Mouse (Mus musculus) kidney, postnatal 36 days (tissue): ENCODE data around the gene Tspan33.
"Not testable (repeated sequence)": the region's sequence is repeated elsewhere in the genome, so short reads cannot be mapped to it uniquely, and the experiment has no call there.

Experiments used
- DNase-seq, 2 experiments: peaks; one replicate each; pipeline ENCODE4 v3.0.0; 2021 to 2022; ENCODE audit warnings: mixed read lengths in 2 of 2

The Tspan33 gene

GRCm38 (mm10) chr6:29693953-29694352, at the start of gene Tspan33:
TSS of gene Tspan33 (plus strand) at chr6:29694222.
- peak; percentile 97 to 98 for DNase-seq

GRCm38 (mm10) chr6:29649494-29650169, 44.4 kb upstream of the Tspan33 start:
- DNase-seq: peak; percentile 91 to 95

DNA sequence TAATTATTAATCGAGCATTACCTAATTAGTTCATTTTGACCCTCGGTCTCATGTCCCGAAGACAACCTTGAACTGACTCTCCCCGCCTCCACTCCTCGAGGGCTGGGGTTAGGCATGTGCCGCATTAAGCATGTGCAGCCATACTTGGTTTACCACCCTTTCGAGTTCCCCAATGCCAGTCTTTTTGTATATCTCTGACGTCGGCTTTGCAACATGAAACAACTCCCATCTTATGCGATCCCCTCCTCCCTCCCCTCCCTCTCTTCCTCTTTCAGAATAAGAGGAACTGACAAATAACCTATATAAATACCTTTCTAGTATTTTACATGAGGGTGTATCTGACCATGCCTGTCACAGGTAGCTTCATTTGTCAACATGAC, 43.9 kb upstream of the Tspan33 start:
- DNase-seq: no peak

- DNase-seq: no peak
Measured at GRCm38 (mm10) chr6:29653271-29653670, 40.8 kb upstream of the Tspan33 start.

GRCm38 (mm10) chr6:29658626-29659475, 35.2 kb upstream of the Tspan33 start:
- DNase-seq: peak; percentile 36 to 84

GRCm38 (mm10) chr6:29659964-29660363, 34.1 kb upstream of the Tspan33 start:
- peak in 1 of 2 experiments; percentile 26 for DNase-seq

- peak; percentile 79 to 92 for DNase-seq
Measured at GRCm38 (mm10) chr6:29660662-29661307, 33.2 kb upstream of the Tspan33 start.

DNA sequence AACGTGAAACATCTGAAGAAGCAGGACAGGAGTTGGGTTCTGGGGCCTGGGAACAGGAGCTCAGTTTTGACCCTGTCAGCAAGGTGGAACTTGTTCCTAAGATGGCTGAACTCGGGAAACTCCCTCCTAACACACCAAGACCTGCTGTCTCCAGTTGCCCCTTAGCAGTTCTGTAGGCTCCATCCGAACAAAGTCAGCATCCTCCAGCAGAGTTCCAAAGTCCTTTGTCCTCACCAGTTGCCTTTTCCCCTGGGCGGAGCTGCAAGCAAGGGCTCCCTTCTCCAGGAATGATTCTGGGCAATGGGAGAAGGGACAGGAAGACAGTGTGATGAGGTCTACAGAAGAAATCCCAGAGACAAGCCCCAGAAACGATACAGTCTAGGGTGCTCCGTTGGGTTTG, 26.8 kb upstream of the Tspan33 start:
- peak; percentile 59 to 61 for DNase-seq

GRCm38 (mm10) chr6:29671741-29672140, 22.3 kb upstream of the Tspan33 start:
- no peak for DNase-seq

GRCm38 (mm10) chr6:29672563-29673411, 21.2 kb upstream of the Tspan33 start:
- no peak for DNase-seq

DNA sequence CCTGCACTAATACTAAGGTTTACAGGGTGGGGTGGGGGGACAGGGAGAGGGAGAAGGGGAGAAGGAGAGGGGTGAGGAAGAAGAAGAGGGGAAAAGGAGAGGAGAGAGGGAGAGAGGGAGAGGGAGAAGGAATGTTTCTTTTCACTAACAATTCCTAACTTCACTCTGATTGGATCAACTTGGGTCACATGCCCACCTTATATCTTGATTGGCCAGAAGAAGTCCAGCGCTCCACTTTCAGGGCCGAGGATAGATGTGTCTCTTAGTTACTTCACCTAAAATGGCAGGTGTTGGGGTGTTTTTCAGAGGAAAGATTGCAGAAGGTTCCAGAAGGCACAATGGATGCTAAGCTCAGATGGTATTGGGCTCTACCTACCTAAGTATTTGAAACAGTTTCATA, 20.3 kb upstream of the Tspan33 start:
- DNase-seq: no peak

DNA sequence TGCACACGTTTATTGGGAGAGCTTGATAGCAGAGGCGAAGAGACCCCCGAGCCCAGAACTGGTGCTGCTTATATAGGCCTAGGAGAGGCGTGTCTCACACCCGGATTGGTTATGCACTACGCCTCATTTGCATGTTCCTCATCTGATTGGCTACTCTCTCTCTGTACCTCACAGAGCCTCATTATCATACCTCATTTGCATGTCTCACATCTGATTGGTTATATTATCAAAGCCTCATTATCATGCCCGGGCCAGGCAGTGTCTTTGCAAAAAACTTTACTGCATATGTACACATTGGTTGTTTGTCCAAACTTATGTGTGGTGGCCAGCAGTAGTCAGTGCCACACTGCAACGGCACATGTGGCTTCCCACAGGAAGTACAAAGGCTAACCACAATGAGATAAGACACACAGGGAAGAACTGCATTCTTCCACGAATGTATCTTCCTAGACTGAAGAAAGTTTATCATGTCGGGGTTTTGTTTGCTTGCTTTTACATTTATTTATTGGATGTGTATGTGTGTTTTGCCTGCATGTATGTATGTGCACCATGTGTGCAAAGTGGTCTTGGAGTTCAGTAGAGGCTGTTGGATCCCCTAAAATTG, 14.0 kb upstream of the Tspan33 start:
- not testable (repeated sequence) for DNase-seq

DNA sequence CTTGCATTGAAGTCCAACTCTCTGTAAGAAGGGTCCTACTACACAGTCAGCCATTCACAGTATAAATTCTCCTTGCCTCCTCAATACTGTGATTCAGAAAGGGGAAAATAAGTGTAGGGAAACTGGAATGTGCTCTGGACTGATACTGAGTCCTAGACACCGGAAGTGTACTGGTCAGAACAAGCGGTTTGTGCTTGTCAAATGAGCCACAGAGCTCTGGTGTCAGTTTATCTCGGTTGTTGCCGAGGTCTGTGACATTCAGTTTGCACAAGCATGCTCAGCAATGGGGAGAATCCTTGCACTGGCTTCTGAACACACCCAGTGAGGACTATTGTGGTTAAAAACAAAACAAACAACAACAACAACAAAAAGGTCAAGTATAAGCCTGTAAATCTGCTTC, 12.2 kb upstream of the Tspan33 start:
- DNase-seq: no peak

- DNase-seq: no peak
Measured at GRCm38 (mm10) chr6:29684686-29685085, 9.3 kb upstream of the Tspan33 start.

GRCm38 (mm10) chr6:29685952-29686351, 8.1 kb upstream of the Tspan33 start:
- no peak for DNase-seq

GRCm38 (mm10) chr6:29689458-29689857, 4.6 kb upstream of the Tspan33 start:
- DNase-seq: no peak

- peak in 1 of 2 experiments; percentile 26 for DNase-seq
Measured at GRCm38 (mm10) chr6:29694375-29695289, 610 bp downstream of the Tspan33 start.

DNA sequence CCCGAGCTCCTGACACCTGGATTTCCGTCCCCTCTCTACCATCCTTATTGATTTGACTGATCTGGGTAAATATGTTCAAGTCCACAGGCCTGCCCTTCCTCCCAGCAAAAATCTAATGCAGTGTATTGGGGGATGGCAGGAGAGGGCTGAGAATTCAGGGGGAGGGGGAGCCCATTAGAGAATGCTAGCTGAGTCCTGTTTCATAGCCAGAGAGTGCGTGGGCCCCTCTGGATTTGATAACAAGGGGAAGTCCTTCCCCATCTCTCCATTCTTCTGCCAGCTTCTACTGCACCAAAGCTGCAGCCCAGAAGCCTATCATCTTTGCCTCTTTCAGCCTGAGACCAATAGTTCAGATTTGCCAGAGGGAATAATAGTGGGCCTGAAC, 1.3 kb downstream of the Tspan33 start:
- DNase-seq: no peak

GRCm38 (mm10) chr6:29695975-29696374, 2.0 kb downstream of the Tspan33 start:
- peak in 1 of 2 experiments; percentile 17 for DNase-seq

- no peak for DNase-seq
Measured at GRCm38 (mm10) chr6:29697139-29697538, 3.1 kb downstream of the Tspan33 start.

DNA sequence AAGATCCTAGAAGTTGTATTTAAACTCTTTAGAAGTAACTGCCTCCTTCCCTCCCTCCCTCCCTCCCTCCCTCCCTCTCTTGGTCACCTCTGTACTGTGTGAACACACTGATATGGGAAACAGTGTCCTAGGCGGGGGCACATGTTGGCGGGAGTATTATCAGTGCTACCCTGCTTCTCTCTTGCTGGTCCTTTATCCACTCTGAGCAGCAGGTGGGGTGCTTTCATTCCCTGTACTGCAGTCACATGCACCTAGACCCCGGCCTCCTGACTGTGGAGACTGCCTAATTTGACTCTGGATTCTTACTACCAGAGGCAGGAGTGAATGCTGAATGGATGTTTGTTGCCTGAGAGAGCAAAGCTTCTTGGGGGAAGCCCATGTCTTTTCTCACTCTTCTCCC, 3.5 kb downstream of the Tspan33 start:
- DNase-seq: no peak
